Mouse (Mus musculus) E14TG2a.4 (cell line): ENCODE measurements around the gene Epb41l5.

Experiments used
- CTCF ChIP-seq: conservative IDR thresholded peaks from 2 replicates; pipeline ENCODE4 v1.5.1; 2014; ENCODE audit warnings: low read length
- NANOG ChIP-seq: IDR thresholded peaks from 2 replicates; pipeline ENCODE4 v1.6.1; 2014; ENCODE audit warnings: borderline replicate concordance, low read length, mixed read lengths

DNA sequence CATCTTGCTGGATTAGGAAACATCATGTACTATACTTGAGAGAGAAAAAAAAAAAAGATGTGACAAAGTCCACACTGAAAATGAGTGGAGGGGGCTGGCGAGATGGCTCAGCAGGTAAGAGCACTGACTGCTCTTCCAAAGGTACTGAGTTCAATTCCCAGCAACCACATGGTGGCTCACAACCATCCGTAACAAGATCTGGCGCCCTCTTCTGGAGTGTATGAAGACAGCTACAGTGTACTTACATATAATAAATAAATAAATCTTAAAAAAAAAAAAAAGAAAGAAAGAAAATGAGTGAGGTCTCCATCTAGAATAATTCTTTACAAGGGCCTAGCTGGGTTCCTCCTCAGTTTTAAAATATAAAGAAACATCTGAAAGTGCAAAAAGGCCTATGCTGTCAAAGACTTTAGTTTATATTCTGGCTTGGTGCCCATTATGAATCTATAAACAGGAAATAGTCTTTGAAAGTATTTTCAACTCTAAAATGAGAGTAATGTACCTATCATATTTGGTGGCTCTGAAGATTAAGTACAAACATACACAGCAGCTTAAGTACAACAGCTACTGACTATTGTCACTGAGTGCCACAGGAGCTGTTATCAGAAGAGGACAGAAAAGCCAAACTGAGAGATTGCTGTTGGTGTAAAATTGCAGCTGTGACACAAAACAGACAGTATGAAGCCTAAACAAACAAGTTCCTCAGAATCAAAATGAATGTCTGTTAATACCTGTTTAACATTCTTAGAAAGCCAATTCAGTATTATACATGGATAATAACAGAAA lies 37.2 kb upstream of the Epb41l5 start:
- TF ChIP-seq CTCF = no peak
- TF ChIP-seq NANOG = no peak
